Mouse (Mus musculus) right cerebral cortex, postnatal 36 days (tissue): ENCODE results near the gene Hapln1.

Source experiments
- DNase-seq, 2 experiments: peaks; one replicate each; pipeline ENCODE4 v3.0.0; 2022; ENCODE audit warnings: low spot score in 2 of 2, mixed read lengths in 1 of 2

Gene Hapln1

DNA sequence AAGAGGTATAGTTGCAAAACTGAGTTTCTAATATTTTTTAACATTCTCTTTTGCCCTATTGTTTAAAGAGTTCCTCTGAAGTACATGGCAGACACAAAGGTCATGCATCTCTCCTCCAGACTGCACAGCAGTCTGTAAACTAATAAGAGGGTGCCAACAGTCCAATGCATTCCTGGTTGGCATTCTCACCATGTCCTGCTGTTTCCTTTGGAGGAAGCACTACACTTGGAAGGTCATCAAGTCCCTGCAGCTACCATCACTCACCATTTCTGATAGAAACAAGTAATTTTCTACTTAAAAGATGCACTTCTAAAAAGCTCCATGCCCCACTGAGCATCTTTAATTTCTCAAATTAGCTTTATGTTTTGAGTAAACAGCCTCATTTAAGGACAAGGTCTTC lies 57.8 kb downstream of the Hapln1 start:
- no peak for DNase-seq

GRCm38 (mm10) chr13:89600466-89600865 lies 60.9 kb downstream of the Hapln1 start:
- no peak for DNase-seq

DNA sequence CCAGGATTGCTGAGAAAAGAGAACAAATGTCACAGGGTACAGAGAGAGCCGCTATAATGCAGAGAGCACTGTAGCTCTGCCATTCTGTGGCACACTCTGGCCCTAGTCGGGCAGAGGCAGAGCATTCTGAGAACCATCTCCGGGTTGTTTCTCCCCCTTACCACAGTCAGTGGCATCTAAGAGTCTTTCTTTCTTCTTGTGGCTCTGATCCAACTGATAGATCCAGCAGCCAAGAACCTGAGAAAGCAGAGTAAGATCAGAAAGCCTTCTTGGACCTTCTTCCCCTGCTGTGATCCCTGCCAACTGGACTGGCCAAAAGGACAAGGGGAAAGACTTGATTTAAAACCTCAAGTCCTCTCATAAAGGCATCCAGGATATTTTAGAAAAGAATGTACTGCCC lies 63.7 kb downstream of the Hapln1 start:
- no peak for DNase-seq

DNA sequence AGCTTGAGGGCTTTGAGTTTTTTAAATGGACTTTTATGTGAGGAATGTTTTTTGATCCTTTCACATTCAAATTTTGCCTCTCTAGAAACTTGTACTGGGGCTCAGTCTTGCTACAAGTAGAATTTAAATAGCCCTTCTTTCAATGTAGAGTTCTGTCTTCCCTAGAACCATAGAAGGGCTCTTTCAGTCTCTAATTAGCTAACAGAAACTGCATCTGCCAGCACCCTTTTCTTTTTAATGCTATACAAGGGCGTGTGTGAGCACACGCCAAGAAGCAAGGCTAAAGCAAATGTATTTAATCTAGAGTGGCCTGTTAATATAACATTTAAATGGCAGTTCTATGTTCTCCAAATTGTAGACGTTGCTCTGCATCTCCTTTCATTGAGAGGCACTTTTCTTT lies 67.8 kb downstream of the Hapln1 start:
- no peak for DNase-seq

DNA sequence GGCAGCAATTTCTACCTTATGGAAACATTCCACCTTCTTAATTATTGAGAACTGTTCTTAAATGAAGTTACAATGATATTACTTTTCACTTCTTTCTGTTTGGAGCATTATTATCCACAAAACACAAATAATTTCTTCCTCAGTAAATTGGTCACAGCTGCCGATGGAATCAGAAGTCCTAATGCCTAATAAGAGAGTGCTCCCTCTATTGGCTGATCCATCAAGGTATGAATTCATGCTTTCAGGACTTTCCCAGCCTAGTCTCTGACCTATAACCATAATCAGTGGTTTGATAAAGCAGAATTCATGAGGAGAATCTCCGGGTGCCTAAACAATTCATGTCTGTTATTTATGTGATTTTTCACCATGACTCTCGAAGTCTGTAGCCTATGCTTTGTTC lies 79.5 kb downstream of the Hapln1 start:
- DNase-seq, result no peak

DNA sequence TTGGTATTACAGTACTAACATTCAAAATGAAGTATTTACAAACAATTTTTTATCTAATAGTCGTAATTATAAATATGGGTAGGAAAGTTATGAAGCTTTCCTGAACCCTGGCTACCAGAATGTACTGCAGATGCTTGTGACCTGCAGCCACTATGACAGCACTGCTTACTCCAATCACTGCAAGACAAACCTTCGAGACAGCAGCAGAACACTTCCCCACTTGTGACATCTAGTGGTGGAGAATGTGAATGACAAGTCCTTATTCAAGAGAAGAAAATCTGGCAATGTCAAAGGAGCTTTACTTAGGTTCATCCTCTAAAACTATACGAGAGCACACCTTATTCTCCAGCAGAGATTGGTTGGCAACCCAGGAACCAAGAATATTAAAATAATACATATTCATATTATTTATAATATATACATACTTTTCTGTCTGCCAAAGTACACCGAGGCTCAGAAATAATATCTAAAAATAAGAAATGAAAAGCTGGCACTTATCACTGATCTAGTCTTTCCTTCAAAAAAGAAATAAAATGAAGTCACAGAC lies 94.6 kb downstream of the Hapln1 start:
- DNase-seq, result no peak

DNA sequence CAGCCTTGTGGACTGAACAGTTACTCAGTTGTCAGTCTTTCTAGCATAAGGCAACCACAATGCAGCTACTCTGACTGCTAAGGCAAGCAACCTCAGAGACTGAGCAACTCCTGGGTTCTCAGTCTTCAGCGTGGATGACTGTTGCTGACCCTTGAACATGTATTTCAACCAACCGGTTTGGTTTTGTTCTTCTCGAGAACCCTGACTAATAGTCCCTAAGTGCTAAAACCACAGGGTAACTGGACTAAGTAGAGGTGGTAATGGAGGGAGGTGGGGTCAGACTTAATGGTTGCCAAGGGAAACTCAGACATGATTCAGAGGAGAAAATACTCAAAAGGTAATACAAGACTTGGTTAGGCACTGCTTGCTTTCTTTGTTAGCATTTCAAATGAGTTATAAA lies 97.4 kb downstream of the Hapln1 start:
- no peak for DNase-seq

DNA sequence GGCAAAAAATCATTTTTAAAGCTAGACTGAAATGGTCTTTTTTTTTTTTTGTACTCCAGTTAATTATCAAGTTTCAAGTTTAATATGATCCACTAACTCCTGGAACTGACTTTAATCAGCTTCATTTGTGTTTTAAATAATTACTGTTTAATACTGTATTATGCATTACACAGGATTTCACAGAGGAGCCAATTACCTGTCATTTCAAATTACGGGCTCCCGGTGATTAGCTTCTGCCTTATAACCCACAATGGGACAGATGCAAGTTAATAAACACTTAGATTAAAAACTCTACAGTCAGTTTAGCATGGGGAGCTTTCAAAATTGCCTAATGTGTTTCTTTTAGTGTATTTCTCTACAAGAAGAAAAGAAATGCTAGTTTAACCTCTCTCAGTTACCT lies 106.0 kb downstream of the Hapln1 start:
- DNase-seq, result no peak

GRCm38 (mm10) chr13:89652773-89653172 lies 113.2 kb downstream of the Hapln1 start:
- no peak for DNase-seq

DNA sequence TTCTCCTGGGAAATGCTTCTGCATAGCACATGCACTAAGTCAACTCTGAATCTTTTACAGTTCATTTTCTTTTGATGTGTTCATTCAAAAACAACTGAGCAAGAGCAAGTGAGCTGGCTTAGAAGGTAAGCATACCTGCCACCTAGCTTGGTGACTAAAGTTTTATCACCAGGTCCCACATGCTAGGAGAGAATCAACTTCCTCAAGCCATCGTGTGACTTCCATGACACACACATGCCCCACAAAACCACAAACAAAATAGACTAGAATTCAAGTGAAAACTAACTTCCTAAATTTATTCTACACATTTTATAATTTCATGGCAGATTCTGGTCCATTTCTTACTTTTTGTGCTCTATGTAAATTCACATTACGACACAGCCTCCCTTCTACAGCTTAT lies 113.7 kb downstream of the Hapln1 start:
- no peak for DNase-seq

DNA sequence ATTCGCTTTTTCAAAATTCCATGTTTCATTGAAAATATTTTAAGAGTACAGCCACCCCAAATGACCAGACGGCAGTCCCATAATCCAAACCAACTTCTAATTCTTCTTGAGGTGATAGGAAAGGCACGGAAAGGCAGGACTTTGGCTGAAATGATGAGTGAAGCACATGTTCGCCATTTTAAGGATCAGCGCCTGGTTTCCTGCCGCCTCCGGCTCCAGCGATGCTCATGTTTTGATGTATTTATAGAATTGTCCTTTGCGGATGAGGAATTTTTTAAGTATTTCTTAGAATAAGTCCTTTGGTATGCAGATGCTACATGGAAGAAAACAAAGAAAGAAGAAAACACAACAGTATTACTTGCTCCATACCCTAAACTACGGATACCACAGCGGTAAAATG lies 117.5 kb downstream of the Hapln1 start:
- DNase-seq, result peak in 1 of 2 experiments; percentile 8
